Mouse (Mus musculus) CH12.LX (cell line): ENCODE measurements around the gene Tmem121. TPM values are rescaled to one million over a fixed set of nuclear protein-coding genes. Genes with fewer than 3 reads are reported as not detected.
"Not testable (repeated sequence)": the region's sequence is repeated elsewhere in the genome, so short reads cannot be mapped to it uniquely, and the experiment has no call there.

ENCODE experiments used
- DNase-seq: peaks from one replicate; pipeline ENCODE4 v3.0.0-alpha.2; 2013; ENCODE audit errors: extremely low read depth
- H3K27ac ChIP-seq: 2 replicates; pipeline ENCODE4 v1.5.1; 2012; ENCODE audit warnings: low read depth, mild to moderate bottlenecking, control low read depth, moderate library complexity; ENCODE audit not compliant: insufficient read depth
- H3K27me3 ChIP-seq: replicated peaks from 2 replicates; pipeline ENCODE3; 2012; ENCODE audit warnings: inconsistent platforms
- H3K36me3 ChIP-seq, 2 experiments: replicated peaks in 1 of 2; 2 replicates each; pipeline versions ENCODE3 to v1.6.1; 2012; ENCODE audit warnings: inconsistent platforms in 1 of 2, low read length in 1 of 2, mild to moderate bottlenecking in 1 of 2, mixed read lengths in 1 of 2, moderate library complexity in 1 of 2; ENCODE audit not compliant: control insufficient read depth in 1 of 2, insufficient read depth in 1 of 2
- H3K4me1 ChIP-seq, 2 experiments: 2 replicates each; pipeline ENCODE4 v1.6.1; 2012; ENCODE audit warnings: inconsistent platforms in 1 of 2, moderate library complexity in 1 of 2; ENCODE audit not compliant: insufficient read depth in 2 of 2, control insufficient read depth in 1 of 2
- H3K4me2 ChIP-seq: 2 replicates; pipeline ENCODE4 v1.6.1; 2012; ENCODE audit warnings: low read depth, mild to moderate bottlenecking, control low read depth; ENCODE audit not compliant: poor library complexity, insufficient read depth, severe bottlenecking
- H3K4me3 ChIP-seq, 3 experiments: fragments of 150-350 bp in 1 of 3; sonication (generic) in 1 of 3; replicated peaks in 1 of 3; 2 replicates each; pipeline versions ENCODE3 to v1.5.1; 2011 to 2012; ENCODE audit warnings: low read depth in 2 of 3, low read length in 2 of 3, mild to moderate bottlenecking in 2 of 3, moderate library complexity in 2 of 3, control low read depth in 1 of 3, improper control_type of control experiment in 1 of 3, inconsistent platforms in 1 of 3, mixed read lengths in 1 of 3; ENCODE audit not compliant: poor library complexity in 1 of 3
- H3K79me2 ChIP-seq: replicated peaks from 2 replicates; pipeline ENCODE4 v1.6.1; 2012; ENCODE audit warnings: mild to moderate bottlenecking, moderate library complexity; ENCODE audit not compliant: control insufficient read depth, poor library complexity, insufficient read depth, severe bottlenecking; ENCODE audit errors: extremely low read depth
- H3K9ac ChIP-seq: 2 replicates; pipeline ENCODE4 v1.6.1; 2012; ENCODE audit warnings: low read depth, mild to moderate bottlenecking, control low read depth, moderate library complexity; ENCODE audit not compliant: insufficient read depth
- H3K9me3 ChIP-seq: replicated peaks from 2 replicates; pipeline ENCODE3; 2012; ENCODE audit warnings: low read length, inconsistent platforms, mixed read lengths
- CHD2 ChIP-seq: IDR thresholded peaks from 2 replicates; pipeline ENCODE4 v1.6.1; 2011; ENCODE audit warnings: low read length, improper control_type of control experiment
- CTCF ChIP-seq, 2 experiments: IDR thresholded peaks in 1 of 2; conservative IDR thresholded peaks in 1 of 2; 2 replicates each; pipeline ENCODE4 v1.5.1; 2011 to 2012; ENCODE audit warnings: low read depth in 2 of 2, low read length in 2 of 2, improper control_type of control experiment in 1 of 2, inconsistent platforms in 1 of 2, mild to moderate bottlenecking in 1 of 2, moderate library complexity in 1 of 2
- ETS1 ChIP-seq: conservative IDR thresholded peaks from 2 replicates; pipeline ENCODE4 v1.6.1; 2012; ENCODE audit warnings: low read depth, mild to moderate bottlenecking, inconsistent platforms, low read length, improper control_type of control experiment, moderate library complexity
- HCFC1 ChIP-seq: IDR thresholded peaks from 2 replicates; pipeline ENCODE4 v1.6.1; 2012; ENCODE audit warnings: low read depth, mild to moderate bottlenecking, inconsistent platforms, low read length, improper control_type of control experiment
- MAFK ChIP-seq: IDR thresholded peaks from 2 replicates; pipeline ENCODE4 v1.6.1; 2011; ENCODE audit warnings: low read length, improper control_type of control experiment; ENCODE audit not compliant: insufficient replicate concordance
- MAX ChIP-seq: IDR thresholded peaks from 2 replicates; pipeline ENCODE4 v1.6.1; 2011; ENCODE audit warnings: low read length, improper control_type of control experiment
- MAZ ChIP-seq: IDR thresholded peaks from 2 replicates; pipeline ENCODE4 v1.6.1; 2012; ENCODE audit warnings: low read depth, mild to moderate bottlenecking, inconsistent platforms, low read length, improper control_type of control experiment, moderate library complexity
- MEF2A ChIP-seq: IDR thresholded peaks from 2 replicates; pipeline ENCODE4 v1.6.1; 2014; ENCODE audit warnings: low read depth, mild to moderate bottlenecking, inconsistent platforms, low read length, improper control_type of control experiment, borderline replicate concordance
- NELFE ChIP-seq: IDR thresholded peaks from 2 replicates; pipeline ENCODE4 v1.6.1; 2011; ENCODE audit warnings: low read depth, low read length, improper control_type of control experiment
- POLR2AphosphoS2 ChIP-seq: IDR thresholded peaks from 2 replicates; pipeline ENCODE4 v1.6.1; 2011; ENCODE audit warnings: low read depth, low read length, improper control_type of control experiment
- RCOR1 ChIP-seq: conservative IDR thresholded peaks from 2 replicates; pipeline ENCODE4 v1.6.1; 2012; ENCODE audit warnings: low read depth, mild to moderate bottlenecking, inconsistent platforms, low read length, improper control_type of control experiment
- SIN3A ChIP-seq: IDR thresholded peaks from 2 replicates; pipeline ENCODE4 v1.6.1; 2012; ENCODE audit warnings: low read length, improper control_type of control experiment, inconsistent platforms
- TBP ChIP-seq: conservative IDR thresholded peaks from 2 replicates; pipeline ENCODE4 v1.6.1; 2011; ENCODE audit warnings: low read depth, low read length, improper control_type of control experiment
- UBTF ChIP-seq: IDR thresholded peaks from 2 replicates; pipeline ENCODE4 v1.6.1; 2012; ENCODE audit warnings: low read depth, mild to moderate bottlenecking, inconsistent platforms, low read length, improper control_type of control experiment, moderate library complexity
- USF2 ChIP-seq: conservative IDR thresholded peaks from 2 replicates; pipeline ENCODE4 v1.6.1; 2011; ENCODE audit warnings: low read depth, low read length, improper control_type of control experiment
- ZKSCAN1 ChIP-seq: IDR thresholded peaks from 2 replicates; pipeline ENCODE4 v1.6.1; 2012; ENCODE audit warnings: low read depth, inconsistent platforms, low read length, improper control_type of control experiment, borderline replicate concordance
- ZMIZ1 ChIP-seq: IDR thresholded peaks from 2 replicates; pipeline ENCODE4 v1.6.1; 2012; ENCODE audit warnings: low read depth, mild to moderate bottlenecking, inconsistent platforms, low read length, improper control_type of control experiment
- ZNF384 ChIP-seq: IDR thresholded peaks from 2 replicates; pipeline ENCODE4 v1.6.1; 2012; ENCODE audit warnings: low read depth, low read length, improper control_type of control experiment, inconsistent platforms
- dilution Hi-C: fragments of 300-500 bp; cut with MboI; formaldehyde crosslinking; loops from 2 replicates; pipeline ENCODE4 v1.14.3; 2020; ENCODE audit warnings: low sequenced_read_pairs; ENCODE audit not compliant: extremely low pct_unique_long_range_greater_than_20kb, extremely low pct_ligation_motif_present
- in situ Hi-C: fragments of 300-500 bp; cut with MboI; formaldehyde crosslinking; loops from 3 replicates; pipeline ENCODE4 v1.14.3; 2019; ENCODE audit warnings: low sequenced_read_pairs, low pct_ligation_motif_present, low pct_unique_long_range_greater_than_20kb, mixed read lengths
- polyA plus RNA-seq: library from polyadenylated mRNA; unstranded; fragments of >175 nt; gene quantifications from 2 replicates; pipeline ENCODE4 v1.2.1, GENCODE M21; 2012; ENCODE audit warnings: low read depth; ENCODE audit not compliant: insufficient read length
- total RNA-seq, 2 experiments: library from RNA; depleted of rRNA; stranded (reverse); fragments of 300-350 nt in 1 of 2; fragments of >200 nt in 1 of 2; gene quantifications; 2 replicates each; pipeline ENCODE4 v1.2.3; 2012 to 2014

Tmem121 gene
- total and polyA plus RNA-seq, 3 experiments: not detected

- Histone ChIP-seq H3K27me3 (peaks cover 50% of the 10 kb centered on the region), H3K36me3 (no peaks in the 10 kb centered on the region), H3K4me1 (no peaks in the 10 kb centered on the region), H3K9ac (no peak overlapping the region), H3K4me3 (no peak overlapping the region), H3K79me2 (no peaks in the 10 kb centered on the region), H3K4me2 (no peak overlapping the region), H3K9me3 (peaks cover 33% of the 10 kb centered on the region), H3K27ac (no peak overlapping the region)
- dilution Hi-C loops (no loop called here), in situ Hi-C loops (no loop called here)
- no peak for DNase-seq
- TF ChIP-seq HCFC1: no peak
- TF ChIP-seq RCOR1: no peak
- no peak for TF ChIP-seq MAFK
- TF ChIP-seq UBTF: no peak
- TF ChIP-seq CHD2: no peak
- no peak for TF ChIP-seq MAZ
- no peak for TF ChIP-seq NELFE
- TF ChIP-seq MEF2A: no peak
- TF ChIP-seq MAX: no peak
- TF ChIP-seq ZMIZ1: no peak
- no peak for TF ChIP-seq TBP
These were observed 2.8 kb downstream of the Tmem121 start for GRCm38 (mm10) chr12:113188349-113189055.

- Histone ChIP-seq H3K9me3 (peaks cover 15% of the 10 kb centered on the region), H3K4me3 (no peak overlapping the region), H3K79me2 (no peaks in the 10 kb centered on the region), H3K27ac (no peak overlapping the region), H3K4me2 (no peak overlapping the region), H3K27me3 (peaks cover 40% of the 10 kb centered on the region), H3K9ac (no peak overlapping the region), H3K4me1 (no peaks in the 10 kb centered on the region), H3K36me3 (no peaks in the 10 kb centered on the region)
- dilution Hi-C loops: no loop called here
- no peak for DNase-seq
- in situ Hi-C loops: no loop called here
- TF ChIP-seq RCOR1 (no peak), CTCF (conservative IDR thresholded peaks at IDR 0.05 in 1 of 2, IDR thresholded peaks at IDR 0.05 in 1 of 2; ENCODE audit: low read depth in 2 of 2, low read length in 2 of 2) (no peak), POLR2AphosphoS2 (no peak), ETS1 (no peak), ZNF384 (no peak), USF2 (no peak), HCFC1 (no peak), SIN3A (no peak), ZKSCAN1 (no peak), TBP (no peak)
These were observed 7.7 kb downstream of the Tmem121 start for GRCm38 (mm10) chr12:113193423-113193822.

- H3K9ac ChIP-seq, dilution Hi-C loops, H3K4me2 ChIP-seq, H3K4me1 ChIP-seq, H3K36me3 ChIP-seq, H3K79me2 ChIP-seq, H3K27ac ChIP-seq, in situ Hi-C loops, H3K27me3 ChIP-seq, DNase-seq, H3K4me3 ChIP-seq: not testable (repeated sequence)
- H3K9me3 ChIP-seq: peaks cover 15% of the 10 kb centered on the region
These were observed 13.4 kb downstream of the Tmem121 start for GRCm38 (mm10) chr12:113199132-113199531.
